Mouse (Mus musculus) adrenal gland, adult (tissue): ENCODE data around the gene Neurl2.
"Not testable (repeated sequence)": the region's sequence is repeated elsewhere in the genome, so short reads cannot be mapped to it uniquely, and the experiment has no call there.

Experiments
- DNase-seq, 2 experiments: peaks; one replicate each; pipeline ENCODE4 v3.0.0; 2022 to 2023; ENCODE audit warnings: low spot score in 1 of 2; ENCODE audit not compliant: inconsistent age in 2 of 2

Gene Neurl2

DNA sequence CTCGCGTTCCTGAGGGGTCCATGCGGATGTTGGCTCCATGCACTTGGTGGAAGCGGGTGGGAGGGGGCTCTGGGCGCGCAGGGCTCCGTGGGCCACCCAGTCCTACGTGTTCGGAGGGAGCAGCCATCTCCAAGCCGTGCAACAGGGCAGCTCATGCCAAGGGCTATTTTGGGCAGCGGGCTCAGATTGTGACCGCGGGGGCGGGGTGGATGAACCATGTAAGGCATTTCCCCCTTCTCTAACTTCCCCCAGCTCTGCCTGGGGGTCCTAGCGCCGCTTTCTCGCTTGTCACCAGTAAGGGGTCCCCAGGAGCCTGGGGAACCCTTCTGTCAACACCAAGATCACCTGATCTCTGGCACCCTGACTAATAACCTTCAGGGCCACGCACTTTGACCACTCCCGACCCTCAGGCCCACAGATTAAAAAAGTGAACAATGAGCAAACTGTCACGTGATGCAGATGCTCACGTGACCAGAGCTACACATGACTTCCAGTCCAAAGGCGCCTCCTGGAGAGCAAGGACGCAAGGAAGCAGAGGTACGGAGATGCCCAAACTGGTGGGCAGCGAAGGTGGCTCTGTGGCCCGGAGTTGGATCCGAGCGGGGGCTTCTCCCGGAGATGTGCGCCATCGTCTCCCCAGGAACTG lies at the start of gene Neurl2:
TSS of gene Neurl2 (minus strand) at position 143 of the 646 bp plus-strand sequence.
- DNase-seq: peak; percentile 92 to 97

DNA sequence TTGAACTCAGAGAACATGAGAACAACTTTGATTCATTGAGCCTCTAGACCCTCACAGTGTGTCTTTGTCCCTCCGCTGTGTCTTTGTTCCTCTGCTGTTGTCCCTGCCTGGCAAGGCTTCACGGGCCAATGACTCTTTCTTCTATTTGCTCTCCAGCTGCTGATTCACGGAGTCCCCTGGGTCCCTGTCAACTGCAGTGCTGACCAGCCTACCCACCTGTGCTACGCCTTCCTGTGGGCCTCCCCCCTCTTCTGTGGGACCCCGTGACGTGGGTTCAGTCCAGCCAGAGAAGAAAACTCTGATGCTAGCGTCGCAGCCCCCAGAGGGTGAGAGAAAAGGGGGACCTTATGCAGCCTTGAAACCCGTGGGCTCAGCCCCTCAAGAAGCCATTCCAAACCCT lies 49.4 kb upstream of the Neurl2 start:
- DNase-seq: peak in 1 of 2 experiments; percentile 56

DNA sequence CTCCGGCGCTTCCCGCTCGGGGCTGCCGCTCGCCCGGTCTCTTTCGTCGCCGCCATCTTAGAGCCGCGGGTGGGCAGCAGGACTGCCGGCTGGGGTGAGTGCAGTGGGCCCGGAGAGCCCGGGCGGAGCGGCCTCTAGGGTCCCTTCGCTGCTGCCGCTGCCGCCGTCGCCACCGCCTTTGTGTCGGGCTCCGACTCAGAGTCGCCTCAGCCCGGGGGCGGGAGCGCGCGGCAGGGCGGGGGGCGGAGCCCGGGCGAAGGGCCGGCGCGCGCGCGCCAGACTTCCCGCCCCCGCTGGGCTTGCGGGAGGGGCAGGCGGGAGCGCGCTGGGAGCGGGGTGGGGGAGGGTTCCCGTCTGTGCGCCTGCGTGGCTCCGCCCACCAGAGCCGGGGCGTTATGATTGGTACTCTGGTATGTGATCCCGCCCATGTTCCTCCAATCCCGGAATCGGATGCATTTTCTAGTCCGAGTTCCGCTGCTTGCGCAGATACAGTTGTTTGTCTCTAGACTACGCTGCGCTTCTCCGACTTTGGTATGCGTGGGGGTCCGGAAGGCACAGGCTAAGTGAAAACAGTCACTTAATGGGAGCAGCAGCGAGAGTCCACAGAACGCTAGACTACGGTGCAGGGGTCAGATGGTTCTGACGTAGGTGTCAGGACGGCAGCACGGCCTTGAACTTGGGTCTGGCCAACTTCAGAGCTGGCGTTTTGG lies 46.5 kb upstream of the Neurl2 start:
- DNase-seq: peak; percentile 95 to 98

DNA sequence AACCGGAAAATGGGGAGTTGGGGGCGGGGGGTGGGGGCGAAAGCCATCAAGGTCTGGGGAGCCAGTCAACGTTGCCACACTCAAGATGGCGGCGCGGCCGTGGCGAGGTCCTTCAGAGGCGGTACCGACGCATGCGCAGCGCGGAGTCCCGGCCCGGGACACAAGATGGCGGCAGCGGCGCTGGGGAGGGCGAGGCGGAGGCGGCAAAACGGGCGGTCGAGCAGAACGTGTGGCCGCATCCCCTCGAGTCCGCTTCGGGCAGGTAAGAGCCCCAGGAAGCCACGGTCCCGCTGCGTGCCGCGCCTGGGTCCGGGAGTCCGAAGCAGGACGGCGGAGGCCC lies 45.9 kb upstream of the Neurl2 start, which contains the start of gene Pcif1:
TSS of gene Pcif1 (plus strand) at position 77 of the 340 bp plus-strand sequence.
- peak; percentile 92 to 98 for DNase-seq

DNA sequence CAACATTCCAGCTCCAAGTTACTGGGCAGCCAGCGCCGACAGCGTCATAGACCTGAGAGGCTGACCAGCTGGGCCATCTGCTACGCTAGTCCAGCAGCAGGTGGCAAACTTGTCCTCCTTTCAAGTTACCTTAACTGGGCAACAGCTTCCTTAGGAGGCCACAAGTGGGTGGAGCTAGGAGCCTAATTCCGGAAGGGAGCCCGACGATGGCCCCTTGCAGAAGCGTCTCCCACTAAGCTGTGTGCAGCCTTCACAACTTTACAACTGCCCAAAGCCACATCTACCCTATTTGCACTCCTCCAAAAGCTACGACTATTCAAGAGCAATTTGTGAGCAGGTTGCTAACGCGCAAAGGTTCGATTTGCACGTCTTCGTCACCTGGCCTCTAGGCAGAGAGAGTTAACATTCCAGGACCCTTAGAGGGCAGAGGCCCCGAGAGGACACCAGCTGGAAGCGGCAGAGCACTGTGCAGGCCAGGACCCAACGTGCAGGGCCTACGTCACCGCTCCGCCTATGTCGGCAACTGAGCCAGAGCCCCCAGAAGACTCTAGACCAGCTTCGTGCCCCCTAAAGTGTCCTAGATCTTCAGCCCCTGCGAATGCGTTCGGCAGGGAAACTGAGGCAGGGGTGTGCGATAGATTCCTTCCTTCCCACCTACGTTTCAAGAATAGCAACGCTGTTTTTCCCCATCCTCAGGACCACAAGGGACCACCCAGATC lies 45.4 kb upstream of the Neurl2 start:
- DNase-seq: peak; percentile 80 to 89

DNA sequence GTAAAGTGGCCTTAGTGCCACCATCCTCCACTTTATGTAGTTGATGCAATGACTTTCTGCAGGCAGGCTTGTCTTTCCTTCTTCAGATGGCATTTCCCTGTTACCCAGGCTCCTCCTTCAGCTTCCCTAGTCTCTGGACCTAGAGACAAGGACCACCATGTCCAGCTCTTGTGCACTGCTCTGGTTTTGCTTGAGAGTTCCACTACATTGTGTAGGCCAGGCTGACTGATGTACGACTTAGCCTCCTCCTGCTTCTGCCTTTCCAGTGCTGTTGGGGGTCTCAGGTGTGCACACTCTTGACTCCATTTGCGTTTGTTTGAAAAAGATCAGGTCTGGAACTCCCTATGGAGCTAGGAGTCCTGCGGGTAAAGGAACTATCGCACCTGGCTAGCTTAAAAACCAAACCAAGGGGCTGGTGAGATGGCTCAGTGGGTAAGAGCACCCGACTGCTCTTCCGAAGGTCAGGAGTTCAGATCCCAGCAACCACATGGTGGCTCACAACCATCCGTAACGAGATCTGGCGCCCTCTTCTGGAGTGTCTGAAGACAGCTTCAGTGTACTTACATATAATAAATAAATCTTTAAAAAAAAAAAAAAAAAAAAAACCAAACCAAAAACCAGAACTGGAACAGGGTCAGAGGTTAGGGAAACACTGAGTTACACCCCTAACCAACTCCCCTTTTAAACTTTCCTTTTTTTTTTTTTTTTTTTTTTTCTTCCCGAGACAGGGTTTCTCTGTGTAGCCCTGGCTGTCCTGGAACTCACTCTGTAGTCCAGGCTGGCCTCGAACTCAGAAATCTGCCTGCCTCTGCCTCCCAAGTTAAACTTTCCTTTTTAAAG lies 44.3 kb upstream of the Neurl2 start:
- peak in 1 of 2 experiments; percentile 48 for DNase-seq

DNA sequence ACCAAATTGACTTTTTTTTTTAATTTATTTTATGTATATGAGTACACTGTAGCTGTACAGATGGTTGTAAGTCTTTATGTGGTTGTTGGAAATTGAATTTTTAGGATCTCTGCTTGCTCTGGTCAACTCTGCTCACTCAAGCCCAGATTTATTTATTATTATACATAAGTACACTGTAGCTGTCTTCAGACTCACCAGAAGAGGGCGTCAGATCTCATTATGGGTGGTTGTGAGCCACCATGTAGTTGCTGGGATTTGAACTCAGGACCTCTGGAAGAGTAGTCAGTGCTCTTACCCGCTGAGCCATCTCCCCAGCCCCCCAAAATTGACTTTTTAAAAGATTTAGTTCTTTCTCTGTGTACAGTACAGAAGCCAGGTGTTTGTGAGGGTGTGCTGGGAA lies 42.4 kb upstream of the Neurl2 start:
- peak in 1 of 2 experiments; percentile 44 for DNase-seq

DNA sequence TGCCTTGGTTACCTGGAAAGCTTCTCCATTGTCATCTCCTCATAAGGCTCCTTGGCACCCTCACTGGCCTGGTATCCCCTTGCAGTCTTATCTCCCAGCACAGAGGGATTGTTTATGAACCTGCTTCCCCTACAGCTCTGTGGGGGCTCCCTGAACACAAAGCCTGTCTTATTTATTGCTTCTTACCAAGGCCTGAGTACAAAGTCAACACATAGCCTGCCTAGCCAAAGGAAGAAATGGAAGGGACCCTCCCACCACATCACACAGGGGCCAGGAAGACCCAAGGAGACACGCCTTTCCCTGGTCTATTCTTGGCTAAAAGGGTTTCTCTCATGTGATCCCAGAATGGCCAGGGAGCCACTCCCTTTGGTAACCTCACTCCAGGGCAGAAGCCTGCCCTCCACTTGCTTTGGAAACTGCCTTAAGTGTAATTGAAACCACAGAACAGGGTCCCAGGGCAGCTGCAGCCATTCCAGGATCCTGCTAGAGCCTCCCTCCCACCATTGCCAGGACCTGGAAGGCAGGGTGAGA lies 41.0 kb upstream of the Neurl2 start:
- peak in 1 of 2 experiments; percentile 66 for DNase-seq

DNA sequence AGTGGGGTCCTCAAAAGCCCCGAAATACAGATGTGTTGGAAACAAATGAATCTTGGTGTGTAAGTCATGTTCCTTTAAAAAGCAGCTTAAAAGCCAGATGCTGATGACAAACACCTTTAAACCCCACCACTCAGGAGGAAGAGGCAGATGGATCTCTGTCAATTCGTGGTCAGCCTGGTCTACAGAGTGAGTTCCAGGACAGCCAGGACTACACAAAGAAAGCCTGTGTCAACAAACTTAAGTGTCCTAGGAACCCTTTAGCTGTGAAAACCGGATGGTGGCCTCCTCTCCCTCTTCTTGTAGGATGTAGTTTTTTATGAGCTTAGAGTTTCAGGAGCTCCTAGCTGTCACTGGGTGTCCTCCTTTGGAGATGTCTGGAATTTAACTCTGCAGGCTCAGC lies 40.4 kb upstream of the Neurl2 start:
- DNase-seq: no peak

DNA sequence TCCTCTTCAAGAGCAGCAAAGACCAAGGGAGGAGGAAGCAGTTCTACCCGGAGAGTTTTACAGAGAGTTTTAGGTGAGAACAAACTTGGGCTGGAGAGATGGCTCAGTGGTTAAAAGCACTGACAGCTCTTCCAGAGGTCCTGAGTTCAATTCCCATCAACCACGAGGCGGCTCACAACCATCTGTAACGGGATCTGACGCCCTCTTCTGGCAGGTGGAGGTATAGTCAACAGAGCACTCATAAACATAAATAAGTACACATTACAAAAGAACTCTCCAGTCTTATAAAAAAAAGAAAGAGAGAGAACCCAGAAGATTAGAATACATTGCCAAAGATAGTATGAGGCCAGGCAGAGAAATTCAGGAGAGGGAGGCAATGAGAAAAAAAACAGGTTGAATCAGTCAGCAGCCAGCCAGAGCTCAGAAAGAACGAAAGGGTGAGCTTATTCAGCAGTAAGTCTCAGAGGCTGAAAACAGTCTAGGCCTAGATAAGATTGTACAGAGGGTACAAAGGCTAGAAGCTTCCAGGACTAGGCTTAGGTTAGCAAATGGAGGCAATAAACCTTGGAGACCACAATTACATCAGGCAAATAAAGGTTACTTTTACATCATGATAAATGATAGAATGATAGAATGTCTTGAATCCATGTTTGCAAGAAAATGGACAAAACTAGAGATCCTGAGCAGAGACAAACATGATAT lies 38.5 kb upstream of the Neurl2 start:
- DNase-seq: no peak

DNA sequence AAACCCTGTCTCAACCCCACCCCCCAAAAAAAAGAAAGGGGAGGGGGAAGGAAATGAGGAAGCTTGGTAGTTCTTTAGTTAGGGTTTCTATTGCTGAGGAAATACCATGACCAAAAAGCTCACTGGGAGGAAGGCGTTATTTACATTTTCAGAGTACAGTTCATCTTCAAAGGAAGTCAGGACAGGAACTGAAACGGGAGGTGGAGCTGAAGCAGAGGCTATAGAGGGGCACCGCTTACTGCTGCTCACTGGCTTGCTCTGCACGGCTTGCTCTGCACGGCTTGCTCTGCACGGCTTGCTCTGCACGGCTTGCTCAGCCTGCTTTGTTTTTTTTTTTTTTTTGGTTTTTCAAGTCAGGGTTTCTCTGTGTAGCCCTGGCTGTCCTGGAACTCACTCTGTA lies 35.2 kb upstream of the Neurl2 start:
- DNase-seq: peak in 1 of 2 experiments; percentile 31

DNA sequence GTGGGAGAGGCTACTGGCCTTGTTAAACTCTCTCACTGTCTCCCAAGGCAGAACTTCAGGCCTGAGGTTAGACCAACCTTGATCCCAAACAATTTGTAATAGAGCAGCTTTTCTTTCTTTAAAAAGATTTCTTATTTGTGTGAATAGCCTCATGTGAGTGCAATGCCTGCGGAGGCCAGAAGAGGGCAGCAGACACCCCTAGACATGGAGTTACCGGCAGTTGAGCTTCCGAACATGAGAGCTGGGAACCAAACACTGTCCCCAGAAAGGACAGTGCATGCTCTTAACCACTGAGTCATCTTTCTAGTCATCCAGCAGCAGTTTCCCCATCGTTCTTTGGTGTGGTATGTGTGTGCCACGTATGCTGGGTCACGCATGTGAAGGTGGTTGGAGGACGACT lies 34.3 kb upstream of the Neurl2 start:
- no peak for DNase-seq

DNA sequence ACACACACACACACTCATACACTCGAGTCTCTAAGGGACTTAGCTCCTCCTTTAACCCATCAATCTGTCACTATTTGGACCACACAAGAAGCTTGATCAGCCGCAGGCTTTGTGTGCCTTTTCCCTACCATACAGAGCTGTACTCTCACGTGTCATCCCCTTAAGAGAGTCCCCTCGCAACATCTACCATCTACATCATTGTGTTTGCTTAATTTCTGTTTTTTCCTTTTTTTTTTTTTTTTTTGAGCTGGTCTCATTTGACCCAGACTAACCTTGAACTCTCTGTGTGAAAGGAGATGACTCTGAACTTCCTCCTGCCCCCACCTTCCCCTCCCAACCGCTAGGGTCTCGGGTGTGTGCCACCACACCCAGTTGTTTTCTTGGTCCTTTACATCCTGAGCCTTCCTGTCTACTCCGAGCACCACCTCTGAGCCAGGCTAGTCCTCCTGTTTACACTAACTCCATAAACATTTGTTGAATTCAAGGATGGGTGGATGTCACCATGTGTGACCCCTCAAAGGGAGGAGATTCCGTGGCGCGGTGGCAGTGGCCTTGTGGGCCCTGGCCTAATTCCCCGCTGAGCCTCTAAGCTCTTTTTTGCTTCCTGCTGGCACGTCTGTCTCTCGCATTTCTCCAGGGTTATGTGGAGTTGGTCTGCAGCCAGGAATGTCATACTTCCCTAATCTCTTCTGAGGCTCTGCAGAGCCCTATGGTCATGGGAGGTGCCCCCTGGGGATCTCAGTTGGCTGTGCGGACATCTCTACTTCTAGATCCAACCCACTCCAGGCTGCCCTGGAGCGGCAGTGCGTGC lies 33.7 kb upstream of the Neurl2 start:
- DNase-seq: peak; percentile 77 to 91

DNA sequence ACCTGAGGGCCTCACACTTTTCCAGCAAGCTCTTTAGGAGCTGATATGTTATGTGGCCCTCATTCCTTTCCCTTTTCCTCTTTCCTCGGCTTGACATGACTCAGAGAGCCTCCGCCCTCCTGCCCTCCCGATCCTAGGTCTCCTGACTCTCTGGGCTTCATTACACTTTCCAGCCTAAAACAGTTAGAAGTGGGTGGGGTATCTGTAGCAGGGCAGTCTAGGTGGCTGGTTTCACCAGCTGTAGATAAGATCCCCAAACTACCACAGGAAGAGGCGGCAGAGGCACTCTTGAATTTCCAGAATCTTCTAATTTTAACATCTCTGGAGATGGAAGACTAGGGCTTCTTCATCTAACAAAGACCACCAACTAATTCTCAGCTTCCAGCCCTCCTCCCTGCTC lies 31.3 kb upstream of the Neurl2 start:
- no peak for DNase-seq

DNA sequence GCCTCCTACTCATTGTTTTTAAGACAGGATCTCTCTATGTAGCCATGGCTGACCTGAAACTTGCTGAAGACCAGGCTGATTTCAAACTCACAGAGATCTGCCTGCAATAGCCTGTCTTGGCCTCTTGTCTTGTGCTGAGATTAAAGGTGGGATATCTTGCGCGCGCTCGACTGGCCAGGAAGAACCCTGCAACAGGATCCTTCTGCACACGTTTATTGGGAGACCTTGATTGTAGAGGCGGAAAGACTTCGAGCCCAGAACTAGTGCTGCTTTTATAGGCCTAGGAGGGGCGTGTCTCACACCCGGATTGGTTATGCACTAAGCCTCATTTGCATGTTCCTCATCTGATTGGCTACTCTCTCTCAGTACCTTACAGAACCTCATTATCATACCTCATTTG lies 30.2 kb upstream of the Neurl2 start:
- DNase-seq: not testable (repeated sequence)

DNA sequence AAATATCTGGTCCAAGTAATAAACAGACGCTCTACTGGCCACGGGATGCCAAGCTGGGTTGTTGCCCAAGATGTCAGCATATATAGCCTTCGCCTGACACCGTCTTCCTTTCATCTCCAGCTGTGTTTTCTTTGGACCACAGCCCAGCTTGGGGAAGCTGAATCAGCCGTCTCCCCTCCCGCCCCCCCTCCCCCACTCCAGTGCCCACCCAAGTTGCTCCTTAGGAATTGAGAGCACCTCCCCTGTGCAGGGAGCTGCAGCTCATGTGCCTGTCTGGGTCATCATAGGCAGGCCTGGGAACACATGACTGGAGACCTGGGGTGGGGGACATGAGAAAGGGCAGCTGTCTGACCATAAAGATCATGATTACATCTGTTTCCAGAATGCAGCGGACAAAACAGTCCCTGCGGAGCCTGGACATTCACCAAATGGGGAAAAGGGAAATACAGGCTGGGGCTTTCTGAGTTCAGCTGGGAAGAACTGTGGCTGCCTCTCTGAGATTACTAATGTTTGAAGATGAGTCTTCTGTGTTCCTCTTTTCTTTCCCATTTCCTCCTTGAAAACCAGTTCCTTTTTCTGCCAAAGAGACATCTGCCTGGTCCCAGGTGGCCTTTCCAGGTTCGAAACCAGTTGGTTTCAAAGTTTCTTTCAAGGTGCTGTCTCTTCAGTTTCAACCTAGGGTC lies 29.1 kb upstream of the Neurl2 start:
- peak; percentile 58 to 84 for DNase-seq

DNA sequence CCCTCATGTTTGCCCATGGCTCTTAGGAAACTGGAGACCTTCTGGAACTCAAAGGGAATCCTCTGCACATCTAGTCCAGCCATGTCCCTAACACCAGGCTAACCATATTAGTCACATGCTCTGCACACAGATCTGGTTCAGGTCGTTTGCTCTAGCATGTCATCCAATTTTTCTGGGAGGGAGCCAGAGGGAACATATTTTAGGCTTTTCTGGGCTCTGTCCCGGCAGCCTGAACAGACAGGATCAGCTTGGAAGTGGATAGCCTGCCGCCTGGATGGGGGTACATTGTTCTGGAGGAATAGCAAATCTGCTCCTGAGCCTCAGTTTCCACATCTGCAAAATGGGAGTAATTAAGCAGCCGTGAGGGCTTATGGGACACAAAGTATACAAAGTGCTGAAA lies 27.8 kb upstream of the Neurl2 start:
- DNase-seq: no peak

DNA sequence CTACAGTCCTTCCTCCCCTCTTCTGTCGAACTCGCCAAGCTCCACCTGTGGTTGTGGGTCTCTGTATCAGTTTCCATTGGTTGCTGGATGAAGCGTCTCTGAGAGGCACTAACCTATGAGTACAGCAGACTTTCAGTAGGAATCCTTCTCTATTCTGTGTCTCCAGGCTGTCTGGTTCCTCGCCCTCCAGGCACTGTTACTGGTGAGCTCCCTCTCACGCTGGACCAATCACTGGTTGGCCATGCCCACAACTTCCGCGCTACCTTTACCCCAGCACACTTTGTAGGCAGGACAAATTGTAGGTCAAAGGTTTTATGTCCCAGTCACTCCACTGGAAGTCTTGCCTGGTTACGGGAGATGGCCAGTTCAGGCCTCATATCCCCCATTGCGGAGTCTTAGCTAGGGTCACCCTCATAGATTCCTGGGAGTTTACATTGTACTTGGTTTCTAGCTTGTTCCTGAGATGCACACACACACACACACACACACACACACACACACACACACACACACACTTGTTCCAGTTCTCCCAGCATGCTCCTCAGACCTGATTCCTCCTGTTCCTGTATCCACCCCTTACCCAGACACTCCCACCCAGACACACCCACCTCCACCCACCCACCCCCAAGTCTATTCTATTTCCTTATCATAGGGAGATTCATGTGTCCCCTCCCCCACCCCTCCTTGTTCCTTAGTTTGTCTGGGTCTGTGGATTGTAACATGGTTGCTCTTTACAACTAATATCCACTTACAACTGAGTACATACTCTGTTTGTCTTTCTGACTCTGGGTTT lies 26.6 kb upstream of the Neurl2 start:
- no peak for DNase-seq
